Mouse (Mus musculus) cortical plate, adult 2 months (tissue): Measurements from ENCODE around the gene Sorcs3. TPM values are rescaled to one million over a fixed set of nuclear protein-coding genes. Genes with fewer than 3 reads are reported as not detected.

ENCODE experiments used
- H3K27ac ChIP-seq: fragments of 200-500 bp; 2 replicates; pipeline ENCODE4 v1.5.1; 2012; ENCODE audit warnings: low read length, control low read depth, inconsistent platforms; ENCODE audit not compliant: insufficient read depth
- H3K4me1 ChIP-seq: fragments of 200-500 bp; 2 replicates; pipeline ENCODE4 v1.6.1; 2011; ENCODE audit warnings: low read length; ENCODE audit not compliant: control insufficient read depth, insufficient read depth
- H3K4me3 ChIP-seq: fragments of 200-500 bp; 2 replicates; pipeline ENCODE4 v1.5.1; 2011; ENCODE audit warnings: mild to moderate bottlenecking, low read length, control low read depth; ENCODE audit not compliant: insufficient read depth
- CTCF ChIP-seq: fragments of 200-500 bp; IDR thresholded peaks from 2 replicates; pipeline ENCODE4 v1.5.1; 2011; ENCODE audit warnings: mild to moderate bottlenecking, control low read depth, low read length; ENCODE audit not compliant: insufficient read depth; ENCODE audit errors: extremely low read depth
- POLR2A ChIP-seq: fragments of 200-500 bp; IDR thresholded peaks from 2 replicates; pipeline ENCODE4 v1.6.1; 2011; ENCODE audit warnings: mild to moderate bottlenecking, low read length, control low read depth; ENCODE audit not compliant: insufficient read depth; ENCODE audit errors: extremely low read depth
- polyA plus RNA-seq: library from polyadenylated mRNA; depleted of rRNA; stranded (reverse); fragments of >200 nt; gene quantifications from 2 replicates; pipeline ENCODE4 v1.2.3, GENCODE M21; 2012

Gene Sorcs3
- polyA plus RNA-seq, 1 experiment: 15.4 TPM

- H3K4me1 ChIP-seq: peaks cover 2% of the 10 kb centered on the region; the same call in 1 of the 2 replicates
- peak overlapping the region; percentile 96 for H3K4me3 ChIP-seq
- TF ChIP-seq POLR2A (no peak), CTCF (no peak)
- no peak overlapping the region for H3K27ac ChIP-seq
These were observed 1.3 kb downstream of the Sorcs3 start for GRCm38 (mm10) chr19:48206861-48207730.

- Histone ChIP-seq H3K4me1 (peaks cover 2% of the 10 kb centered on the region; the same call in 1 of the 2 replicates), H3K27ac (no peak overlapping the region), H3K4me3 (peak overlapping the region; percentile 96)
- TF ChIP-seq POLR2A (no peak), CTCF (no peak)
These were observed 2.0 kb downstream of the Sorcs3 start for GRCm38 (mm10) chr19:48207731-48208370.

GRCm38 (mm10) chr19:48215379-48215778 is 9.6 kb downstream of the Sorcs3 start:
- Histone ChIP-seq H3K4me3 (no peak overlapping the region), H3K4me1 (peaks cover 1% of the 10 kb centered on the region; the same call in 1 of the 2 replicates), H3K27ac (no peak overlapping the region)
- no peak for TF ChIP-seq POLR2A
- TF ChIP-seq CTCF: 0 out of 2 replicates have a peak, but pooled peaks have one; percentile 7

- TF ChIP-seq CTCF (no peak), POLR2A (no peak)
These were observed 32.1 kb downstream of the Sorcs3 start for GRCm38 (mm10) chr19:48237786-48238372.

GRCm38 (mm10) chr19:48238391-48238790 is 32.6 kb downstream of the Sorcs3 start:
- no peak overlapping the region for H3K27ac ChIP-seq
- no peak overlapping the region for H3K4me3 ChIP-seq
- TF ChIP-seq POLR2A (no peak), CTCF (no peak)
- H3K4me1 ChIP-seq: peaks cover 2% of the 10 kb centered on the region; the same call in 1 of the 2 replicates

More at GRCm38 (mm10) chr19:48237786-48238372, 32.1 kb downstream of the Sorcs3 start:
- Histone ChIP-seq H3K4me3 (no peak overlapping the region), H3K4me1 (peaks cover 2% of the 10 kb centered on the region; the same call in 1 of the 2 replicates), H3K27ac (no peak overlapping the region)

GRCm38 (mm10) chr19:48240960-48241359 is 35.1 kb downstream of the Sorcs3 start:
- TF ChIP-seq POLR2A (no peak), CTCF (no peak)
- Histone ChIP-seq H3K4me1 (peaks cover 2% of the 10 kb centered on the region; the same call in 1 of the 2 replicates), H3K27ac (no peak overlapping the region), H3K4me3 (no peak overlapping the region)

GRCm38 (mm10) chr19:48244036-48244435 is 38.2 kb downstream of the Sorcs3 start:
- Histone ChIP-seq H3K4me1 (peaks cover 2% of the 10 kb centered on the region; the same call in 1 of the 2 replicates), H3K27ac (no peak overlapping the region), H3K4me3 (no peak overlapping the region)
- TF ChIP-seq POLR2A: no peak
- no peak for TF ChIP-seq CTCF

GRCm38 (mm10) chr19:48259223-48259622 is 53.4 kb downstream of the Sorcs3 start:
- H3K4me3 ChIP-seq: no peak overlapping the region
- H3K4me1 ChIP-seq: peaks cover 7% of the 10 kb centered on the region; the same call in 1 of the 2 replicates
- no peak overlapping the region for H3K27ac ChIP-seq
- TF ChIP-seq CTCF (no peak), POLR2A (no peak)

DNA sequence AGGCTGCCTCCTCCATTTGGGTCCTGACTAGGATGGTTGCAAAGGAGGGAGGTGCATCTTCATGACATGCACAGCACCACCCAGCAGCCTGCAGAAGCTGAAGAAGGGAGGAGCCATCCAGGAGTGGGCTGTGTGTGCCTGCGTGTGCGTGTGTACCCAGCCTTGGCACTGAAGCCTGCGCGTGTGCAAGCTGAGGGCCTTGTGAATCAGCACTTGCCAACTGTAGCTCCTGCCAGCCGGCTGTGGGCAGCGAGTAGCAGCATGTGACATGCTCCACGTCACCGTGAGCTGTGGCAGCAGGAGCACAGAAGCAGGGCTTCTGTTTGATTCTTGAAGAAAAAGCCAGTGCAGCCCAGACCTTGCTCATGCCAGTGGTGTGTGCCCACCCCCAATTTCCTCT is 54.8 kb downstream of the Sorcs3 start:
- H3K27ac ChIP-seq: peak overlapping the region; percentile 39; the same call in 1 of the 2 replicates

More for the DNA sequence above, 54.8 kb downstream of the Sorcs3 start:
- no peak overlapping the region for H3K4me3 ChIP-seq
- TF ChIP-seq POLR2A: no peak; the same call in 1 of the 2 replicates
- TF ChIP-seq CTCF: no peak
- peaks cover 7% of the 10 kb centered on the region; the same call in 1 of the 2 replicates for H3K4me1 ChIP-seq
